Mouse (Mus musculus): ENCODE measurements around the gene Tmem54.

- no peak for TF ChIP-seq POLR2A (IDR thresholded peaks at IDR 0.05; ENCODE audit: borderline replicate concordance, insufficient read depth, low read length)
- no peak for TF ChIP-seq CTCF (IDR thresholded peaks at IDR 0.05; ENCODE audit: borderline replicate concordance, insufficient read depth, low read depth, low read length)
Measured at GRCm38 (mm10) chr4:129107348-129107899, 2.1 kb downstream of the Tmem54 start.

All from cerebellum, adult 2 months (tissue).